Mouse (Mus musculus): Measurements from ENCODE around the gene Plxnd1. TPM values are rescaled to one million over a fixed set of nuclear protein-coding genes. Genes with fewer than 3 reads are reported as not detected.
A peak's percentile ranks its signal among the peaks of the same experiment; 100 is the strongest.

Gene Plxnd1
- polyA plus RNA-seq (2015; fragmentation: Nextera tagmentation; extraction: Ambion mirVana) = 45.4 and 47.4 TPM in 2 replicates

DNA sequence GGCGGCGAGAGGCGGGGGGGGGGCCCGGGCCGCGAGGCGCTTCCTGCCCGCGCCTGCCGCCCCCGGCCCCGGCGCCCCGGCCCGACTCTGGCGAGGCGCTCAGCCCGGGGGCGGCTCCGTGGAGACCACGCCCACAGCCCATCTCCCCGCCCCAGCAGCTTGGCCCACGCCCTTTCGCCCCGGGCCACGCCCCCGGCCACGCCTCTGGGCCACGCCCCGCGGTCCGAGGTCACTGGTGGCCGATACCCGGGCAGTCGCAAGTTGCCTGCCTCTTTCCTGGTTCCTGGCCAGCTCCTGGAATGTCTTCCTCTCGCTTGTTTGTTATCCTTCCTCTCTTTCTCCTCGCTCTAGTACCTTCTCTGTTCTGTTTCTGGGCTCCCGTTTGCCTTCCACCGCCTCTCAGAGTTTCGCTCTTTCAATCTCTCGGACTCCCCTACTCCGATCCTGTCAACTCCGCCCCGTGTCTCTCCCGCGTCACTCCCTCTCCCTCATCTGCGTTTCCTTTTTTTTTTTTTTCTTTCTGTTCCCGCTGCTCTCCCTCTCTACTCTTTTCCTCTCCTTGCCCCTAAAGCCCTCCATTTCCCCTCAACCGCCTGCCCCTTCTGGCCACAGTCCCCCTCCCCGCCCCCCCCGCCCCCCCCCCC lies at the start of gene Plxnd1:
Plxnd1 (minus strand) TSS at position 129 of the 644 bp plus-strand sequence.
- DNase-seq (ENCODE audit: low spot score) = peak; percentile 90

DNA sequence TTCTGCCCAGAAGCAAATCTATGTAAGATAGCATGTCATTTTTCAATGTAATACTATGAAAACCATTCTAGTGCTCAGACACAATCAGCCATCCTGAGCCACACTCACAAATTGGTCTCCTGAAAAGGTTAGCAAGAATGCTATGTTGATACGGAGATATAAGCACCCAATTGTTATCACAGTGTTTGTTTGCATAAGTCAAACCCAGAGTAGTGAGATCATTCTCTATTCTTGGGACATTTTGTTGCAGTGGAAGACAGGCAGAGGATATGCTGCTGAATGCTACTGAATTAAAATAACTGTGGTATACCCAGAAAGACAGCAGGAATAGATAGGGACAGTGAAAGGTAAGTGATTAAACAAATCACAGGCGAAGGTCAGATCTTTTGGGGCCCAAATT lies 49.2 kb upstream of the Plxnd1 start:
- no peak for DNase-seq (ENCODE audit: low spot score)

DNA sequence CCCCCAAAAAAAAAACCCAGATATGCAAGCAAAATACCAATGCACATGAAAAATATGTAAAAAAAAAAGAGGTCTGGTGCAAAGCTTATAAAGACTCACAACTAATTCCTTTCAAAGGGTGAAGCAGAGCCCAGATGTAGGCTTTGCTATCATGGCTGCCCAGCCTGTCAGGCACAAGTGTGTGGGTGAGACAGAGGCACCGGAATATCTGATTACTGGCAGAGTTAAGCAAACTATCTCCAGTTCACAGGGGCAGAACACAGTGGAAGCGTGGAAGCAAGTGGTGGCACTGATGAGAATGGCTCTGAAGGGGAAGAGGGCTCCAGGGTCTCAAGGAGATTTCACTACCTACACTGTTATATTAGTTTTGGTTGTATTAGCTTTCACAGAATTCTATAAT lies 43.4 kb upstream of the Plxnd1 start:
- no peak for DNase-seq (ENCODE audit: low spot score)

DNA sequence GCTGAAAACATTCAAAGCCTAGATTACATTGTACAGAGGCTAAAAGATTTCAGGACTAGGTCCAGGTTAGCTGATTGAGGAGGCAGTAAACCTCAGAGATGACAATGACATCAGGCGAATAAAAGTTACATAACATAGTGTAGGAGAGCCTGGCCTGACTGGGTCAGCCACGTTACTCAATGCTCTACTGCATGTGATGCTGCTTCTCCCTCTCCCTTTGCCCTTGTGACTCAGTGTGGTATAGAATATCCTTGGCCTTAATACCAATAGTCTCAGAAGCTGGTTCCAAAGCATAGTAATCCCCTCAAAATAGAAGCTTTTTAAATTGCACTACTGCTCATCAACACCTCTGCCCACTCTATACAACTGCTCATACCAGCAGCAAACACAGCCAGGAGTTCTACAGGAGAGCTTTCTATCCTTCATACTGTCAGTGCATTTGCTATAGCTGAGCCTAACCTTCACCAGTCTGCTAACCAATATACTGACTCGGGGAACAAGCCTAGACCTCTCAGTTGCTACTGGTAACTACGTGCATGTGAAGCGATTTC lies 42.6 kb upstream of the Plxnd1 start:
- no peak for DNase-seq (ENCODE audit: low spot score)

DNA sequence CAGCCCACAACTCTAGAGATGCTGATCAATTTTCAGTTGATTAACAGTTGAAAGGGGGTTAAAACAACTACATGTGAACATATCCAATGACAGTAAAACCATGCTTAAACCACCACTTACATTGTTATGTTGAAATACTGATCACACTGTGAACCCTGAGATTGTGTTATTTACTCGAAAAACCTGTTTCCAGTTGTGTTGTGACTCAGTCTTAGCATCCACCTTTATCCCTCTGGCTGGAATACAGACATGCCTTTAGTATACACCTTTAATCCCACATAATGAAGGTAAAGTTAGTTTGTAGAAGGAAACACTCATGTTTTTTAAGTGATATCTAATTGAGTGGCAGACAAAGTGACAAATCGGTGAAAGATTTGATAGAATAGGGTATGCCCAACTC lies 41.8 kb upstream of the Plxnd1 start:
- DNase-seq (ENCODE audit: low spot score) = no peak

DNA sequence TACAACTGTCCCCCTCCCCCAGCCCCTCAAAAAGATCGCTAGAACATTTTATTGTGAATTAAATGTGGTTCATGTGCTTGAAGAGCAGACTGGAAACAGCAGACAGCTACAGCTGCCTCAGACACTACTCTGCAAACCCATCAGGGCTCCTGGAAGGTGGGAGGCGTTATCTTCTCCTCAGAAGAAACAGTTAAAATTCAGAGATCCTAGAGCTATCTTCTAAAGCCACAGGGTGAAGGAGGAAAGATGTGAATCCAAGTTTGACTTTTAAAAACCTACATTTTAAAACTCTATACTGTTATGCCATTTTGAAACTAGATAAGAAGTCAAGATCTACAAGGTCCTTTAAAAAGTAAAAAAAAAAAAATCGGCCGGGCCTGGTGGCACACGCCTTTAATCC lies 36.2 kb upstream of the Plxnd1 start:
- DNase-seq (ENCODE audit: low spot score) = no peak

DNA sequence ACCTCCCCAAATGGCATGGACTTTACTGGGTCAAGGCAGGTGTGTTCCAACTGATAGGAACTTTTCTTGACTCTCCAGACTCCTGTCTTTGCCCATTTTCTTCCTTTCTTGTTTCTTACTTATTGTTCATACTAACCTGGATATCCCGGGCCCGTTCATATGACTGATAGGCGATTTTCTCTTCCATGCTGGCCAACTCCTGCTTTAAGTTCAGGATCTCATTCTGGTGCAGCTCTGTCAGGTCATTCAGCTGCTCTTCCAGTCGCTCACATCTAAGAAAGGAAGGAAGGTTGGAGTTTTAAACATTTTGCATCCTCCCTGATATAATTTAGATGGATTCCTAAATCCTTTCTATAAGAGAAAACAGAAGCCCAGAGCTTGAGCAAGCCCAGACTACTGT lies 29.9 kb upstream of the Plxnd1 start:
- no peak for DNase-seq (ENCODE audit: low spot score)

DNA sequence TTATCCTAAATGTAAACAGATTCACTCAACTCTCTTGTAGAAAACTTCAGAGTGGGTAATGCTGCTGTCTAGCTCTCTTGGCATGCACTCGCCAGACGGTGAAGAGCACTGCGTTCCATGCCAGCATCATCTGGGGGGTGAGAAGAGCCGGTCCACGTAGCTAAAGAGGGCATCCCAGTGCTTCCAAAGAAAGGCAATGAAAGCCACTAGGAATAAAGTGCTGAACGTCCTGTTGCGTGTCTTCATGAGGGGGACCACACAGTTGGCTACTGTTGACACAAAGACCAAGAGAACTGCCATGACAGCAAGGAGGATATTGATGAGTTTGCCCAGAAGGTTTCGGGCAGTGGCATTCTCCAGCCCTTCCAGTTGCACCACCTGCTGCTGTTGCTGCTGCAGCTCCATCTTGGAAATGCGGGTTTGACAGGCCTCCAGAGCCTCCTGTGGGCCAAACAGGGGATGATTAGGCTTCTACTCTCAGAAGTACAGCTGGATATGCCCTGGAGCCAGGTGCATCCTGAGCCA lies 27.2 kb upstream of the Plxnd1 start:
- no peak for DNase-seq (ENCODE audit: low spot score)

DNA sequence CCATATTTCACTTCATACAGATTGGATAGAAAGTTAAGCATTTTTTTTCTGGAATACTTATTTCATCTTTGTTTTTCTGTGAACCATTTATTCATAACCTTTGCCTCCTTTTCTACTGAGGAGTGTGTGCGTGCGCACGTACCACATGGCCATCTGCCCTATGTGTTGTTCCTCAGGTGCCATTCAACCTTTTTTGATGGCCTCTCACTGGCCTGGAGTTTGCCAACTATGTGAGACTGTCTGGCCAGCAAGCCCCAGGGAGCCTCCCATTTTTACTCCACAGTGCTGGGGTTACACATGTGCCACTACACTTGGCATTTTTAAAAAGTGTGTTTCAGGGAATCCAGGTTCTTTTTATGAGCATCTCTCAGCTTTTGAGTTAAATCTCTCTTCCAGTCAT lies 21.1 kb upstream of the Plxnd1 start:
- no peak for DNase-seq (ENCODE audit: low spot score)

DNA sequence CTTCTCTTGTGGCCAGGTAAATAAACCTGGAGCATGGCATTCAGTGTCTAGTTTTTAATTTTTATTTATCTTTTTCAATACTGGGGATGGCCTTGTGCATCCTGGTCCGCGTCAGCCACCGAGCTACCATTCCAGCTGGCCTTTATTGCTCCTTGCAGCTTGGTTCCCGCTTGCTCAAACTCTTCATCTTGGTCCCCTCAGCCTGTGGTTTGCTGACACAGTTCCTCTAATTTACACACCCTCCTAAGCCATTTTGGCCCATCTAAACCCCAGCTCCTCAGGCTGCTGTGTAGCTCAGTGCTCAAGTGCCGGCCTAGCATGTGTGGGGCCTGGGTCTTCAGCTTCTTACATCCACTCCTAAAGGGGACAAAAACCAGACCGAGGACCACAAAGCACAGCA lies 19.3 kb upstream of the Plxnd1 start:
- no peak for DNase-seq (ENCODE audit: low spot score)

DNA sequence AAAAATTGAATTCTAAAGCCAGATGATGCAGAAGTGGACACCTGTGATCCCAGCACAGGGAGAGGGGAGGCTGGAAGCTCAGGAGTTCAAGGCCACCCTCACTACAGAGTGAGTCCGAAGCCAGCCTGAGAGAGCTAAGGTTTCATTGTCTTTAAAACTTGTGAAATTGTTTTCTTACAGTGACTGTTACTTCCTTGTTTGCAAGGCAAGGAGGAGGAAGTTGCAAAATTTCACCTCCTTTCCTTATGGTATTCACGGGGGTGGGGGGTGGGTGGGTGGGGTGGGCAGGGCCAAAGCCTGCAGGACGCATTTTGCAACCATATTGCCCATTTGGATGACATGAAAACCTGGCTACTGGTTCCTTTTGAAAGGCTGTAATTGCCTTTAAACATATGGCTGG lies 18.9 kb upstream of the Plxnd1 start:
- no peak for DNase-seq (ENCODE audit: low spot score)

DNA sequence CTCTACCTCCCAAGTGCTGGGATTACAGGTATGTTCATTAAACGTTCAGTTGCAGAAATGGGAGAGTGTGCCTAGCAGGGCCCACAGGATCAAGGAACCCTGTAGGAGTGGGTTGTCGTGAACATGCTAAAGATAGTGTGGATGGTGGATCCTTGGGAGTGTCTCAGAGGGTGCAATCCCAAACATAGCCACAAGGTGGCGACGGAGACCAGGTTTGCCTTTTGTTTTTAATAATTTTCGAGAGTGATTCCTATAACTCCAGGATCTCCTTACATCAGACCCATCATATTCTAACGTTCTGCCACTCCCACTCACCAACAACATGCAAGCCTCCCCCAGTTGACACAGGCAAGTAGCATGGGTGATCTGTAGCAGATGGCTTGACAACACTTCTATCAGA lies 15.7 kb upstream of the Plxnd1 start:
- DNase-seq (ENCODE audit: low spot score) = peak; percentile 75

DNA sequence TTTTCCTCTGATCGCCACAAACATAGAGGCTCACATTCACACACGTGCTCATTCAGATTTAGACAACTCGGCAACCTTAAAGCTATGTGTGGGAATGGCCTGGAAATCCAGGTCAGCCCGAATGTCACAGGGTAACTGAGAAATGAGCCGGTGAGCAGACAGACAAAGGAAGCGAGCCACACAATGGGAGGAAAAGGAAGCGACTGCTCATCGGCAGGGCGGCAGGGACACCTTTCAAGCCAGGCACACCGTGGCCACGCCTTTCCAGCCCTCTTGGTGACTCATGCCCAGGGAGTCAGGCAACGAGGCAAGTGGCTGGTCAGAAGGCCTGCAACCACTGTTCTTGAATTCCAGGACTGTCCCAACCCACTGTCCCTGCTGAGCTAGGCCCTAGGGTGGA lies 14.6 kb upstream of the Plxnd1 start:
- DNase-seq (ENCODE audit: low spot score) = no peak

DNA sequence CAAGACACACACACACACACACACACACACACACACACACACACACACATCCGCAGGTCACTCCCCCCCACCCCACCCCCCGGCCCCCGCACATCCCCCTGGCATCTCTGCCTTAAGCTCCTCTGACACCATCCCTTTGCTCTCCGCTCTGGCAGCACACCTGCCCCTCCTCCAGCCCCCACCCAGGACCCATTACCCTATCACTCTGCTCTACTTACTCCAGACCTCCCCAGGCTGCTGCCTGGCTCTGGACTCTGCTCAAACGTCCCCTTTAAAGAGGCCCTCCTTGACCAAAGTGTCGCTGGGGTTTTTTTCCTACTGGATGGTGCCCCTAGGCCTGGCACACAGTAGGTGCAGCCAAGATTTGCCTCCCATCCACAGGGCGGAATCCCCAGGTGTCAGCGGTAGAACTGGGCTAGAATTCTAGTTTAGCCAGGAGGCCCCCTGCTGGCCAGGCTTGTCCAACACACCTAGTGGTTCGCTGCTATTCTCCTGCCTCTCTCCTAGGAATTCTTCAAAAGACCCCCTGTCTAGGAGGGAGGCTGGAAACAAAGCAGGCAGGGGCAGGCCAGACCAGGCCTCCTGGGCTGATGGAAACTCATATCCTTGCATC lies 12.9 kb upstream of the Plxnd1 start:
- DNase-seq (ENCODE audit: low spot score) = peak; percentile 71

DNA sequence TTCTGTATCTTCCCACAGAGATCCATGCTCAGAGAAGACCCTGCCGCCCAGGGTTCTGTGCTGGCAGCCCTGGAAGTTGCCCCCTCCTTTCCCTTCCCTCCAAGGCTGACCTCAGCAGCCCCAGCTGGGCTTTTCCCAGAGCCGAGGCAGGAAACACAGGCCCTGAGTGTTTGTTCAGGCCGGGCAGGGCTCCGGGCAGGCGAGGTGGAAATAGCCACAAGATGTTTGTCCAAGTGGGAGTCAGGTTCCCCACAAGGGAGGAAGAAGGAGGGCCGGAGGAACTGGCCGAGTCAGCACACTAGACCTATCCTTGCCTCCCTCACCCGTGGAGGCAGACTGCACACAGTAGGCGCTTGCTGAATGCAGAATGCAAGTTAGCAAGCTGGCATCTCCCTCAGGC lies 11.9 kb upstream of the Plxnd1 start:
- DNase-seq (ENCODE audit: low spot score) = no peak

DNA sequence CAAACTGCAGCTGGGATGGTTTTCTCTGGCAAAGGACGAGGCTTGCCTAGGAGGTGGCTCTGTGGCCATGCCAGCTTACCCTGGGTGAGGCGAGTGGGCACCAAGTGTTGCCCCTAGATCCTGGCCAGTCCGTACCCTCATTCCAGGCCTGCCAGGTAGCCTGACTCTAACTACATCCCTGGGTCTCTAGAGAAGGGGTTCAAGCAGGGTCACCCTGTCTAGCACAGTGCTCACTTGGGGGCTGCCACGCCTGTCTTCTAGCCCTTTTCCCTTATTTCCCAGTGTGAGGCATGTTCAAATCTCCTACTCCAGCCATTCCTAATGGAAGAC lies 11.1 kb upstream of the Plxnd1 start:
- DNase-seq (ENCODE audit: low spot score) = no peak

DNA sequence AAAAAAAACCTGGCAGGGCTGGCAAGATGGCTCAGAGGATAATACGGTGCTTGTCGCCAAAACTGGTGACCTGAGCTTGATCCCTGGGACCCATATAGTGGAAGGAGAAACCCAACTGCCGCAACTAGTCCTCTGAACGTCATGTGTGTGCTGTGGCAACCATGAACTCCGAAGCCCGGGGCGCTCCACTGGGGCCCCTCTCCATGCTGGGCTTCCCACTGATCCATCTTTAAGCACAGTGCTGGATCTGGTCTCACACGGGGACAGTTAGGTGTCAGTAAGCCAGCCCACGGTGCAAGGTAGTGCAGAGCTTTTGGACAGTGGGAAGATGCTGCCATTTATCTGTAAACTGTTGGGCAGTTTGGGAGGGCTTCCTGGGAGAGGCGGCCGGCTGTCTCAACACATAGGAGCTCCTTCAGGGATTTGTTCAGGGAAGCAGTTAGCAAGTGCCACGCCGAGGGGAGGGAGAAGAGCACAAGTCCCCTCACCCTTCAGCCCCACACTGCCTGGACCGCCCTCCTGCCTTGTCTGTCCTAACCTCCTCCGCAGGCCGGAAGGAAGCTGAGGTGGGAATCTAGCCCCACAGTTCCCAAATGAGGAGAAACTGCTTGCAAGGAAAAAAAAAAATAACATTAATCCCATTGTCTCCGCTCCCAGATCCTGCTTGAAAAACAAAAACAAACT lies 10.6 kb upstream of the Plxnd1 start:
- no peak for DNase-seq (ENCODE audit: low spot score)

DNA sequence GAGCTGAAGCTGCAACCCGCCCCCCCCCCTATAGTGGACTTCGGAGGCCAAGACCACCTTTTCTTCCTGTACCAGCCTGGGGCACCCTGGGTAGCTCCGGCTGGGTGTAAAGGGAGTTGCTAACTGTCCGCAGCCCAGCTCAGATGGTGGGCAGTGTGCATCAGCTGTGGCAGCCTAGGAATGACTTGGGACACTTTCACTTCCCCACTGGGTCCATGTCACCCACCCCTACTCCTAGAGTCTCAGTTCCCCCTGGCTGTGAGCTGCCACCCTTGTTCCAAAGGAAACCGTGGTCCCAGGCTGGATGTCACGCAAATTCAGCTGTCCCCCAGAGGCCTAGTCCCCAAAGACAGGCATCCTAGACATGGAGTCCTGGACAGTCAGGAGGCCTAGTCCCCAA lies 9.9 kb upstream of the Plxnd1 start:
- DNase-seq (ENCODE audit: low spot score) = no peak

DNA sequence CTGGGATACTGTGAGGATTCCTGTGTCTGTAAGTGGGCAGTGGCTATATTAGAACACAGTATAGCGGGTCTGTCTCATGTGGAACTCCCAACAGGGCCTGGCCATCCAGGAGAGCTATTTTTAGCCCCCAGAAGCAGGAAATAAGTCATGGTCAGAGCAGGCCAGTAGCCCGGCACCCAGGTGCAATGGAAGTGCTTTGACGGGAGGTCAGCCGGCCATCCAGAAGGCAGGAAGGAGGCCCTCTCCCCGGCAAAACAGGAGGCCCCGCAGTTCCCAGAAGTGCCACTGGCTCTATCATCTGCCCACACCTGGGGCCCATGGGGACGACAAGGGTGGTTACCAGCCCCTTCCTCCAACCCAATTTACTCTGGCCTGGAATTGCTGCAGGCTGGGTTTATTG lies 9.3 kb upstream of the Plxnd1 start:
- peak; percentile 10 for DNase-seq (ENCODE audit: low spot score)

DNA sequence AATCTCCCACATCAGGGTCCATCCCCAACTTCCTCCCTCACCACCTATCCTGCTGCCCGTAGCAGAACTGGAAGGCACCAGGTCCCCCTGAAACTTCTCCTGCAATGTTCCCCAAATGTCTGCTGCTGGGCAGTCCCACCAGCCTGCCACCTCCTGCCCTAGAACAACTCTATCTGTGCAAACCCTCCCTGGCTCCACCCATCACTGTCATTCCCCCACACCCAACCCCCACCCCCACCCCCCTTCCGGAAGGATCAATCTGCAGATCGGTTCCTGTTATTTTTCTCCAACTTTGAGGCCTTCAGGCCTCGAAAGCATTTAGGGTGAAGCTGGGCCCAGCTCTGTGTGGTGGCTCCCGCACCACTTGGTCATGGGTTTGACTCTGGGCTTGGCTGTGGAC lies 8.7 kb upstream of the Plxnd1 start:
- DNase-seq (ENCODE audit: low spot score) = peak; percentile 46

DNA sequence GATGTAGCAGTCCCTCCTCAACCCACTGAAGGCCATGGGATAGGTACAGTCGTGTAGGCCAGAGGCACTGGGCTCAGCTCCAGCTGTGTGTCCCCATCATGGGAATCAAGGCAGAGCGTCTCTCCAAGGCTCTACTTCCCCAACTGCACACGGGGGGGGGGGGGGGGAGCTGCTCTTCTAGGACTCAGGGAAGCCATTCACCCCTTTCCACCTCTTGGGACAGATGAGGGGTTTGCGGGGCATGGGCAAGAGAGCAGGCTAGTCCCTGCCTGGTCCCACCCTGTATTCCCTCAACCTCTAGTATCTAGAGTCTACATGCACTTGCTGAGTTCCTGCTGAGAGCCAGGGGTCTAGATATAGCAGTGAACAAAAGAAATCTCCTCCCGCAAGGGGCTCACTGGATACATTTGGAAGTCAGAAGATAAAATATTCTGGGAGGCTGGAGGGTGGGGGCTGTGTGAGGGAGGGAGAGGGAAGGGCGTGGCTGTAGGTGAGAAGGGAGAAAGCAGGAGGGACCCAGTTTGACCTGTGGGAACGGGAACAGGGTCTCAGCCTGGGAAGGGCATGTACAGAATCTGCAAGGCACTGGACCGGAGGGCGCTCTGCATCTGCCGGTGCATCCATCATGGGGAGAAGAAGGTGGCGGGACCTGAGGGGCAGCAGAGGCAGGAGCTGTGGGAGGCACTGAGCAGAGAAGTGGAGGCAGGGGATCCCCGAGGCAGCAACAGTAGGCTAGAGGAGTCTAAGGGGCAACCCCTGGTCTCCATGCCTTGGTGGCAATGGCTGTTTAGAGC lies 7.7 kb upstream of the Plxnd1 start:
- no peak for DNase-seq (ENCODE audit: low spot score)

DNA sequence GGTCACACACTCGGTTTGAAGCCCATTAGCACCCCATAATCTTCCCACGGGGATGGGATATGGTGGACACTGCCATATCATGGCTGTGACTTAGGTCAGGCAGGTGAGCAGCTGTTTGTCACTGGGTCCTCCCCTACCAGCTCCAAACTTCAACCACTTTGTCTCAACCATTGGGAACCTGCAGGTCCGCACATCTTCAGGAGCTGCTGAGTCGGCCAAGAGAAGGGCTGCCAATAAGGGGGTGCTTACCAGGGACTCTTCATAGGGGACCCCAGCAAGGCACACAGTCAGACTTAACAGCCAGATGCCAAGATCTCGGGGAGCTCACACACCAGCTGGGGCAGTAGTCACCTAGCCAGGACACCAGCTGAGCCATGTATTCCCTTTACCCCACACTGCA lies 6.0 kb upstream of the Plxnd1 start:
- DNase-seq (ENCODE audit: low spot score) = no peak

Data from thymus, postnatal 0 days (tissue).